Mouse (Mus musculus) C2C12 (cell line): ENCODE measurements around the gene Greb1. TPM values are rescaled to one million over a fixed set of nuclear protein-coding genes. Genes with fewer than 3 reads are reported as not detected.

Experiments
- H3K27me3 ChIP-seq: one replicate; pipeline ENCODE4 v1.6.1; 2011; ENCODE audit not compliant: control insufficient read depth, insufficient read depth, insufficient read length
- H3K36me3 ChIP-seq: one replicate; pipeline ENCODE4 v1.6.1; 2011; ENCODE audit not compliant: control insufficient read depth, insufficient read depth
- H3K4me3 ChIP-seq: one replicate; pipeline ENCODE4 v1.5.1; 2011; ENCODE audit warnings: mild to moderate bottlenecking, control low read depth; ENCODE audit not compliant: poor library complexity, insufficient read depth, severe bottlenecking
- H3K79me2 ChIP-seq: one replicate; pipeline ENCODE4 v1.6.1; 2011; ENCODE audit not compliant: control insufficient read depth, insufficient read depth
- H3K79me3 ChIP-seq: one replicate; pipeline ENCODE4 v1.6.1; 2011; ENCODE audit warnings: low read depth, control low read depth
- H3ac ChIP-seq: one replicate; pipeline ENCODE3; 2011; ENCODE audit warnings: low read depth; ENCODE audit not compliant: control insufficient read depth, insufficient read length
- CEBPB ChIP-seq: IDR thresholded peaks from one replicate; pipeline ENCODE4 v1.6.1; 2011; ENCODE audit warnings: low read depth, mild to moderate bottlenecking, control low read depth, moderate library complexity
- CTCF ChIP-seq: IDR thresholded peaks from one replicate; pipeline ENCODE4 v1.5.1; 2011; ENCODE audit not compliant: control insufficient read depth, insufficient read depth, insufficient read length
- FOSL1 ChIP-seq: IDR thresholded peaks from one replicate; pipeline ENCODE4 v1.8.0; 2011; ENCODE audit warnings: mild to moderate bottlenecking, low read length; ENCODE audit not compliant: poor library complexity, insufficient read depth, severe bottlenecking
- MAX ChIP-seq: IDR thresholded peaks from one replicate; pipeline ENCODE4 v1.6.1; 2011; ENCODE audit warnings: mild to moderate bottlenecking, control low read depth
- MYOD1 ChIP-seq: IDR thresholded peaks from one replicate; pipeline ENCODE4 v1.6.1; 2011; ENCODE audit warnings: low read depth; ENCODE audit not compliant: control insufficient read depth, insufficient read length
- MYOG ChIP-seq: IDR thresholded peaks from one replicate; pipeline ENCODE4 v1.6.1; 2011; ENCODE audit not compliant: control insufficient read depth, insufficient read length; ENCODE audit errors: extremely low read depth
- USF1 ChIP-seq: IDR thresholded peaks from one replicate; pipeline ENCODE4 v1.6.1; 2011; ENCODE audit warnings: low read depth, mild to moderate bottlenecking, control low read depth, moderate library complexity
- polyA plus RNA-seq: library from polyadenylated mRNA; unstranded; fragments of >200 nt; fragmentation: generic; extraction: Trizol; gene quantifications from one replicate; pipeline ENCODE4 v1.2.1, GENCODE M21; 2012; ENCODE audit warnings: missing spikeins

Gene Greb1
- polyA plus RNA-seq, 1 experiment, result 0.04 TPM

DNA sequence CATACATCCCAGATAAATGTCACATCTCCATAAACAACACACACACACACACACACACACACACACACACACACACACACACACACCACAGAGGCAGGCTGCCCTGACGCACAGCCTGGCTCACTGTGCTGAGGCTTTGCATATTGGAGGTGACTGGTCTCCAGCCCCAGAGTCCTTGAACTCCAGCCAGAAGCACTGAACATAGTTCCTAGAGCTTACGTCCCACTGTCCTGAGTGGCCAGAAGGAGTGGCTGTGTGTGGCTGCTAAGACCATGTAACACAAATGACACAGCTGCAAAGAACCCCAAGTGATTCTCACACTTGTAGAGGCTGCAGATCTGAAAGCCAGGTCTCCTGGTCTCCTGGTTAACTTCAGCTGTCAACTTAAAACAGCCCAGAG, 138.8 kb downstream of the Greb1 start:
- Histone ChIP-seq H3K79me2 (no peaks in the 10 kb centered on the region), H3K4me3 (no peak overlapping the region), H3ac (no peak overlapping the region), H3K79me3 (no peaks in the 10 kb centered on the region), H3K27me3 (peaks cover 37% of the 10 kb centered on the region), H3K36me3 (no peaks in the 10 kb centered on the region)
- TF ChIP-seq CEBPB (no peak), CTCF (no peak), MYOG (no peak), MYOD1 (no peak), MAX (no peak)

DNA sequence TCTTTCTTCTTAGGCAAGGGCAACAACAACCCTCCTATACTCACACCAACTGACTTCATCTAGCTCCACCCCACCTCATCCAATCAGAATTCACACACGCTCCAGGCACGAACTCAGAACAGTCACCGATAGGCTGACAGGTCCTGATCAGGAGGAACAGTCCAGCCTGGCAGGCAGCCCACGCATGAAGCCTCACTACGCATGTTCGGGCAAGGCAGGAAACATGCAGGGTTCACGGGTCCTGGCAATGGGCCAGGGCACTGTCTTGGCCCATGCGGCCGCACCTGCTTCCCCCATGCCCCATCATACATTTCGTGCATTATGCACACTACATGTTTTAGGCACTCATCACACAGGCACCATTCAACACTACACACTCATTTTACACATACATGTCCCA, 139.2 kb downstream of the Greb1 start:
- Histone ChIP-seq H3K36me3 (no peaks in the 10 kb centered on the region), H3K4me3 (no peak overlapping the region), H3ac (no peak overlapping the region), H3K79me2 (no peaks in the 10 kb centered on the region), H3K79me3 (no peaks in the 10 kb centered on the region), H3K27me3 (peaks cover 41% of the 10 kb centered on the region)
- TF ChIP-seq CEBPB (no peak), FOSL1 (no peak), MYOG (no peak), MYOD1 (no peak), CTCF (no peak), MAX (no peak), USF1 (no peak)

- no peaks in the 10 kb centered on the region for H3K36me3 ChIP-seq
- no peak overlapping the region for H3ac ChIP-seq
- H3K4me3 ChIP-seq, result no peak overlapping the region
- H3K27me3 ChIP-seq, result peaks cover 59% of the 10 kb centered on the region
- H3K79me3 ChIP-seq, result no peaks in the 10 kb centered on the region
- no peaks in the 10 kb centered on the region for H3K79me2 ChIP-seq
- TF ChIP-seq USF1 (no peak), CEBPB (no peak), MAX (no peak), MYOG (no peak), MYOD1 (no peak), CTCF (no peak), FOSL1 (no peak)
Measured at GRCm38 (mm10) chr12:16656906-16657875, 143.5 kb downstream of the Greb1 start.

DNA sequence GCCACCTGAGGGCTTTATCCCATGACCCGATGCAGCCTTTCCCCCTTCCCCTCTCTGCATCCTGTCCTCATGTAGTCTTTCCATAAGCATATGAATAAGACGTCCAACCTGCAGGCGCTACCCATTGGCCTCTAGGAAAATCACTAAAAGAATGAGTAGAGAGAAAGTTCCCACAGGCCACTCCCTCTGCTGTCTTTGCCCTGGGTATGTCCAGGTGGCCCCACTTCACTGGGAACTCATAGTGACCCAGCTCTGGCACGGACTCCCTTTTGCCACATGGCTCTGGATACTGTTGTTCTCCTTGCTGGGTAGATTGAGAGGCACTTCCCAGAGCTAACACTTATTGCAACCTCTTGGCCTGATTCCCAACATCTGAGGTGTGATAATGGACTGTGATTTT, 145.1 kb downstream of the Greb1 start:
- Histone ChIP-seq H3ac (no peak overlapping the region), H3K27me3 (peaks cover 59% of the 10 kb centered on the region), H3K36me3 (no peaks in the 10 kb centered on the region), H3K4me3 (no peak overlapping the region), H3K79me2 (no peaks in the 10 kb centered on the region), H3K79me3 (no peaks in the 10 kb centered on the region)
- TF ChIP-seq MAX, result no peak
- TF ChIP-seq MYOD1, result no peak
- TF ChIP-seq USF1, result no peak
- TF ChIP-seq FOSL1, result no peak

- Histone ChIP-seq H3K27me3 (peaks cover 56% of the 10 kb centered on the region), H3K4me3 (no peak within 1 kb of the TSS)
Measured at GRCm38 (mm10) chr12:16653332-16654093, 147.2 kb downstream of the Greb1 start, which contains the start of gene Ntsr2. Gene Ntsr2 (plus strand): TSS chr12:16653382.

DNA sequence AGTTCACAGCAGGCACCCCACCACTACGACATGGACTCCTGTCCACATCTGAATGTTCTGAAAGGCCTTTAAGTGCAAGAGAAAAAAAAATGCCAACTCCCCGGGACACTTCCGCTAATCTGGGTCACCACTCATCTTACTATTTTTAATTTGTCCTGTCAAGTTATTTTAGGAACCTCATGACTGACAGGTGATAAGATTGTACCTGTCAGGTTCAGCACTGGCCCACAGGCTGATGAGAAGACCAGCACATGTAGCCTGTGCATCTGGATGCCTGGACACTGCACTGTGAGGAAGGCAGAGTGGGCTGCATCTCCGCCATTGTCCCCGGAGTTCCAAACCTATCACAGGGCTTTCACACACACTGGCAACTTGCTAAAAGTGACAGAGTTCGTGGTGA, 150.9 kb downstream of the Greb1 start:
- H3K27me3 ChIP-seq, result peaks cover 63% of the 10 kb centered on the region
- H3K79me3 ChIP-seq, result no peaks in the 10 kb centered on the region
- H3ac ChIP-seq, result no peak overlapping the region
- no peaks in the 10 kb centered on the region for H3K79me2 ChIP-seq
- H3K36me3 ChIP-seq, result no peaks in the 10 kb centered on the region
- no peak overlapping the region for H3K4me3 ChIP-seq
- no peak for TF ChIP-seq MAX

More at GRCm38 (mm10) chr12:16653332-16654093, 147.2 kb downstream of the Greb1 start, which contains the start of gene Ntsr2:
- Histone ChIP-seq H3K79me2 (no peaks in the 10 kb centered on the region), H3ac (no peak within 1 kb of the TSS), H3K79me3 (no peaks in the 10 kb centered on the region), H3K36me3 (no peaks in the 10 kb centered on the region)
- TF ChIP-seq USF1 (no peak), CEBPB (no peak), MYOD1 (no peak)
